Mouse (Mus musculus): ENCODE results near the gene Zmiz1. TPM values are rescaled to one million over a fixed set of nuclear protein-coding genes. Genes with fewer than 3 reads are reported as not detected.

Gene Zmiz1
- polyA plus RNA-seq, 1 experiment from 2014 or later, result 12.4 TPM

- no peak overlapping the region for H3K9ac ChIP-seq (ENCODE audit: low read depth, low read length)
- no peaks in the 10 kb centered on the region for H3K9me3 ChIP-seq (ENCODE audit: control insufficient read depth)
- peak overlapping the region; percentile 41; the same call in 1 of the 2 replicates for H3K27ac ChIP-seq (ENCODE audit: low read depth, low read length)
- H3K27me3 ChIP-seq (replicated peaks; ENCODE audit: control insufficient read depth, insufficient read depth, low read length), result no peaks in the 10 kb centered on the region
- no peak for TF ChIP-seq CTCF (IDR thresholded peaks at IDR 0.05; ENCODE audit: low read depth)
- peaks cover 54% of the 10 kb centered on the region for H3K36me3 ChIP-seq (ENCODE audit: control insufficient read depth, insufficient read depth)
- no peak overlapping the region for H3K4me2 ChIP-seq (replicated peaks; ENCODE audit: low read depth)
- no peaks in the 10 kb centered on the region for H3K4me1 ChIP-seq (replicated peaks; ENCODE audit: control insufficient read depth, insufficient read depth, low read length)
- no peak for ATAC-seq
- whole genome bisulfite sequencing, result 85% methylated on average over 3 of the region's 3 CpGs
- no peak overlapping the region for H3K4me3 ChIP-seq (ENCODE audit: low read depth, low read length)
Observed at GRCm38 (mm10) chr14:25639979-25640378, 181.0 kb downstream of the Zmiz1 start.

GRCm38 (mm10) chr14:25640421-25641056, 181.6 kb downstream of the Zmiz1 start:
- Histone ChIP-seq H3K4me3 (ENCODE audit: low read depth, low read length) (no peak overlapping the region), H3K27me3 (replicated peaks; ENCODE audit: control insufficient read depth, insufficient read depth, low read length) (no peaks in the 10 kb centered on the region), H3K4me2 (replicated peaks; ENCODE audit: low read depth) (no peak overlapping the region), H3K4me1 (replicated peaks; ENCODE audit: control insufficient read depth, insufficient read depth, low read length) (no peaks in the 10 kb centered on the region), H3K27ac (ENCODE audit: low read depth, low read length) (peak overlapping the region; percentile 41; the same call in 1 of the 2 replicates), H3K9ac (ENCODE audit: low read depth, low read length) (no peak overlapping the region), H3K36me3 (ENCODE audit: control insufficient read depth, insufficient read depth) (peaks cover 58% of the 10 kb centered on the region), H3K9me3 (ENCODE audit: control insufficient read depth) (no peaks in the 10 kb centered on the region)
- TF ChIP-seq CTCF (IDR thresholded peaks at IDR 0.05; ENCODE audit: low read depth), result no peak
- ATAC-seq, result peak; percentile 66
- 59% methylated on average over 6 of the region's 6 CpGs for WGBS

- ATAC-seq, result no peak
- peaks cover 58% of the 10 kb centered on the region for H3K36me3 ChIP-seq (ENCODE audit: control insufficient read depth, insufficient read depth)
- TF ChIP-seq CTCF (IDR thresholded peaks at IDR 0.05; ENCODE audit: low read depth), result no peak
- H3K4me1 ChIP-seq (replicated peaks; ENCODE audit: control insufficient read depth, insufficient read depth, low read length), result no peaks in the 10 kb centered on the region
- H3K4me3 ChIP-seq (ENCODE audit: low read depth, low read length), result no peak overlapping the region
- WGBS, result 87% methylated on average over 6 of the region's 6 CpGs
- peak overlapping the region; percentile 41; the same call in 1 of the 2 replicates for H3K27ac ChIP-seq (ENCODE audit: low read depth, low read length)
- H3K27me3 ChIP-seq (replicated peaks; ENCODE audit: control insufficient read depth, insufficient read depth, low read length), result no peaks in the 10 kb centered on the region
- H3K9ac ChIP-seq (ENCODE audit: low read depth, low read length), result no peak overlapping the region
- H3K9me3 ChIP-seq (ENCODE audit: control insufficient read depth), result no peaks in the 10 kb centered on the region
- H3K4me2 ChIP-seq (replicated peaks; ENCODE audit: low read depth), result no peak overlapping the region
Observed at GRCm38 (mm10) chr14:25641067-25641466, 182.1 kb downstream of the Zmiz1 start.

GRCm38 (mm10) chr14:25645717-25646116, 186.7 kb downstream of the Zmiz1 start:
- no peaks in the 10 kb centered on the region for H3K4me1 ChIP-seq (replicated peaks; ENCODE audit: control insufficient read depth, insufficient read depth, low read length)
- no peak overlapping the region for H3K4me2 ChIP-seq (replicated peaks; ENCODE audit: low read depth)
- 88% methylated on average over 9 of the region's 9 CpGs for WGBS
- no peak for ATAC-seq
- no peak overlapping the region for H3K27ac ChIP-seq (ENCODE audit: low read depth, low read length)
- no peak overlapping the region for H3K4me3 ChIP-seq (ENCODE audit: low read depth, low read length)
- no peak for TF ChIP-seq CTCF (IDR thresholded peaks at IDR 0.05; ENCODE audit: low read depth)
- no peaks in the 10 kb centered on the region for H3K9me3 ChIP-seq (ENCODE audit: control insufficient read depth)
- H3K36me3 ChIP-seq (ENCODE audit: control insufficient read depth, insufficient read depth), result peaks cover 70% of the 10 kb centered on the region
- no peak overlapping the region for H3K9ac ChIP-seq (ENCODE audit: low read depth, low read length)
- no peaks in the 10 kb centered on the region for H3K27me3 ChIP-seq (replicated peaks; ENCODE audit: control insufficient read depth, insufficient read depth, low read length)

GRCm38 (mm10) chr14:25646161-25646621, 187.2 kb downstream of the Zmiz1 start:
- ATAC-seq, result no peak

GRCm38 (mm10) chr14:25651131-25651530, 192.1 kb downstream of the Zmiz1 start:
- no peak overlapping the region for H3K4me3 ChIP-seq (ENCODE audit: low read depth, low read length)
- no peak overlapping the region for H3K9ac ChIP-seq (ENCODE audit: low read depth, low read length)
- H3K9me3 ChIP-seq (ENCODE audit: control insufficient read depth), result no peaks in the 10 kb centered on the region
- no peaks in the 10 kb centered on the region for H3K4me1 ChIP-seq (replicated peaks; ENCODE audit: control insufficient read depth, insufficient read depth, low read length)
- WGBS, result 95% methylated on average over 4 of the region's 4 CpGs
- peaks cover 98% of the 10 kb centered on the region for H3K36me3 ChIP-seq (ENCODE audit: control insufficient read depth, insufficient read depth)
- no peak for ATAC-seq
- no peak for TF ChIP-seq CTCF (IDR thresholded peaks at IDR 0.05; ENCODE audit: low read depth)
- H3K4me2 ChIP-seq (replicated peaks; ENCODE audit: low read depth), result no peak overlapping the region
- H3K27ac ChIP-seq (ENCODE audit: low read depth, low read length), result no peak overlapping the region; the same call in 1 of the 2 replicates
- H3K27me3 ChIP-seq (replicated peaks; ENCODE audit: control insufficient read depth, insufficient read depth, low read length), result no peaks in the 10 kb centered on the region

More at GRCm38 (mm10) chr14:25646161-25646621, 187.2 kb downstream of the Zmiz1 start:
- H3K4me1 ChIP-seq (replicated peaks; ENCODE audit: control insufficient read depth, insufficient read depth, low read length), result no peaks in the 10 kb centered on the region
- H3K36me3 ChIP-seq (ENCODE audit: control insufficient read depth, insufficient read depth), result peaks cover 74% of the 10 kb centered on the region
- H3K27me3 ChIP-seq (replicated peaks; ENCODE audit: control insufficient read depth, insufficient read depth, low read length), result no peaks in the 10 kb centered on the region
- whole genome bisulfite sequencing, result 54% methylated on average over 2 of the region's 2 CpGs
- TF ChIP-seq CTCF (IDR thresholded peaks at IDR 0.05; ENCODE audit: low read depth), result peak; percentile 96
- H3K9me3 ChIP-seq (ENCODE audit: control insufficient read depth), result no peaks in the 10 kb centered on the region
- H3K4me2 ChIP-seq (replicated peaks; ENCODE audit: low read depth), result no peak overlapping the region
- H3K27ac ChIP-seq (ENCODE audit: low read depth, low read length), result no peak overlapping the region
- H3K9ac ChIP-seq (ENCODE audit: low read depth, low read length), result no peak overlapping the region
- no peak overlapping the region for H3K4me3 ChIP-seq (ENCODE audit: low read depth, low read length)

Data from intestine, postnatal 0 days (tissue).